Mouse (Mus musculus) adrenal gland, postnatal 25 days (tissue): ENCODE results near the gene Sgip1. TPM values are rescaled to one million over a fixed set of nuclear protein-coding genes. Genes with fewer than 3 reads are reported as not detected.

Experiments
- DNase-seq: peaks from one replicate; pipeline ENCODE4 v3.0.0; 2021; ENCODE audit warnings: mixed read lengths
- total RNA-seq: library from RNA; stranded (reverse); gene quantifications from 2 replicates; pipeline ENCODE4 v1.2.3, GENCODE M21; 2021

Gene Sgip1
- total RNA-seq, 1 experiment from 2014 or later = 8.0 TPM

DNA sequence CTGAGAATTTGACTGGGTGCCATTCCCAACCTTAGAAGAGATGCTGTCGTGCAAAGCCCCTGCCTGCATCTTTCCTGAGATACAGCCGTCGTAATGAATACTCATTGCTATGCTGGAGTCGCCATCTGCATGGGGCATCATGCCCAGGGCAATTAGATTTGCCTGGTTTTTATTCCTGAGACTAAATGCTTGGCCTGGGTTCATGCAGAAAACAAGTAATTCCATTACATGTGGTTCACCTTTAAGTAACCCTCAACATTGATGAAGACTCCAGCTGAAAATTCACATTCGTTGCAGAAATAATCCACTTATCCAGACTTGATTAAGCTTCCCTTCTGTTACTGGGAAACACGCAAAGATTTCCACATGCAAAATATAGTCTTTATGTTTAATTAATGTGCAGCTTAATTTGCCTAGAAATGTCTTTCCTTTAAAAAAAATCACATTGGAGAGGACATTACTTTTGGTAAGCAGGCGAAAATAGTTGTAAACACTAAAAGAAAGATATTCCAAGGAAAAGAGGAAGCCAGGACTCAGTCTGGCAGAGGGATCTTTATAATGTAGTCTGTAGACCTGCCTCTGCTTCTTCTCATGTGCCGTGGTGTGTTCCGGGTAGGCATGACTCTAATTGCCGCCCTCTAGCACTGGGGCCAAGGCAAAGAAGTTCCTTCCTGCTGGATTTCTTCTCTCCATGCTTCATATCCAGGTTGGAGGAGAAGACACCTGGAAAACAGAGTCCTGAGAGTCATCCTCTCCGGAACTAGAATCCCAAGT, 100.0 kb downstream of the Sgip1 start:
- no peak for DNase-seq

DNA sequence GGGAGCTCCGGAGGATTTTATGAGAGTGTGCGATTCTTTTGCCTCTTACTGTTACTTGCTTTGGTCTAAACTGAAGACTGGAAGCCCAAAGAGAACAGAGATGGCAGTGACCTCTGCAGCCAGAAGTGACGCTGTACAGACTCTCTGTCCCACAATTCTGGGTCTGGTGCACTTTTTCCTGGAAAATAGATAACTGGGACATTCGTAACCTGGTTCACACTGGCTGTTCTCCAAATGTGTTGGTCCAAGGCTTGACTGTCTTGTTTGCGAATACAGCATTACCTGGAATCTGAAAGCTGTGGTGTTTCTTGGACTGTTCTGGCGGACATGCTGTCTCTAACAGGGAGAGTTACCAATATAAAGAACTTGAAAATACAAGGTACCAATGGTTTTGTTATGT, 109.4 kb downstream of the Sgip1 start:
- no peak for DNase-seq

DNA sequence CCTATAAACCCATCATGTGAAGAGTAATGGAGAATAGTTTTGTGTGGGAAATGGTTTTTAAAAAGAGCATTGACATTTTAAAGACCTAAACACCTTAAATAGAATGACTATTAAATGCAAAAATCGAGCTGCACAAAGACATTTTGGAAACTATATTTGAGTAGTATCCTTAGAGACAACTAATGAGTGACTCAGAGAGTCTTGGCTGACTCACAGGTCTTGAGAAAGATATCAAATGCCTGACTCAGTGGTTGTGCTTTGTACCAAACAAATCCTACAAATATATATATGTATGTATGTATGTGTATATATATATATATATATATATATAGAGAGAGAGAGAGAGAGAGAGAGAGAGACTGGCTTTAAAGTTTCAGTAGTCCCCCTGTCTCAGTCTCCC, 110.1 kb downstream of the Sgip1 start:
- DNase-seq = no peak

DNA sequence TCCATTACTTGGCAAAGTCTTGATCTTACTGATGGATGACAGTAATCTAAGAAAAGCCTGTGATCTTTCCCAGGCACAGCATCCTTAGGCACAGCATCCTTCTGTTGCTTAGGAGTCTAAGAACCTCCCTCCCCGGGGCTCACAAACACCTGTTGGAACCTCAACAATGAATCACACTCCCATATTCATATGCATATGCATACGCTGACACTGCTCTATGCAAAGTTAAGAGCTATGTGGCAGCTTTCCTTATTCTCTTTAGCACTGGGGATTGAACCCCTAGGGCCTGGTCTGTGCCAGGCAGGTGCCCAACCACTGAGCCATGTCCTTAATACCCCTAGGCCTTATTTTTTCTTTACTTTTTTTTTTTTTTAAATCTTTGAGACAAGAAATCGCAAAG, 111.2 kb downstream of the Sgip1 start:
- DNase-seq = no peak

DNA sequence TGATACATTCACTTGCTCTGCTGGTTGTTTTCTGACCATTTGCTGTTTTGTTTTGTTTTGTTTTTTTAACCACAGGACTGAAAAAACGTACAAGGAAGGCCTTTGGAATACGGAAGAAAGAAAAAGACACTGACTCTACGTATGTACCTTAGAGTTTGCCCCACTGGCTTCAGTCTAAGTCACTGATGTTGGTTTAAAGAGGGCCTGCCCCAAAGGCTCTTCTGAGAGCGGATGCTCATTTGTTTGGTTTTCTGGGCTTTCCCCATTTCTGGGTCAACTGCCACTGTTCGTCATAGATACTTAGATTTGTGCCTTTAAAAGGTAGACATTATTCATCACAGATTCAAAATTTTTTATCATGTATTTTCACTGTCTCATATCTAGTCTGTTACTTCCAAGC, 111.7 kb downstream of the Sgip1 start:
- DNase-seq = no peak

DNA sequence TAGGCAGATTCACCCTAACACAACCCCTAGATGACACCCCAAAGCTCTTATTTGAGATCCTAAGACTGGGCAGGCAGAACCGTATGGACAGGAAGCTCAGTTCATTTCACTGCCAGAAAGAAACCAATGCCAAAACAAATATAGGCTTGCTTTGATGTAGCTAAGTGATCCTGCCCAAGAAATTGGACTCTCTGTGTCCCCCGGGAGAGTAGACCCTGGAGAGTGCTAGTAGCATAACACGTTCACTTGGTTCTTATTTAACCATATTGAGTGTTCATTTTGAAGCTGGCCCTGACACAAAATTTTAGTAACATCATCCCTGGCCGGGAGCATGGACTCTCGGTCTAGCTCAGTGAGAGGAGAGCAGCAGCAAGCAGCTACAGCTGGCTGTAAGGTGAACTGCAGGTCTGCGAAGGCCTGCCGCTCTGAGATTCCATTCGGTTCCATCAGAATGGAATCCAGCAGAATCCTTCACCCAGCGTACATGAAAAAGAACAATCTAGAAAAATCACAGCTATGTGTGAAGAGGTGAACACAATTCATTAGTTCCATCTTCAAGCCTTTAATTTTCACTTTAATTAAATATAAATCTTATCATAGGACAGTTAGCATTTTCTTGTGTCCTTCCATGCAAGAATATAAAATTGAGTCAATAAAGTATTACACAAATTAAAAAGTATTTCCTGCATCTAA, 112.4 kb downstream of the Sgip1 start:
- DNase-seq = no peak

DNA sequence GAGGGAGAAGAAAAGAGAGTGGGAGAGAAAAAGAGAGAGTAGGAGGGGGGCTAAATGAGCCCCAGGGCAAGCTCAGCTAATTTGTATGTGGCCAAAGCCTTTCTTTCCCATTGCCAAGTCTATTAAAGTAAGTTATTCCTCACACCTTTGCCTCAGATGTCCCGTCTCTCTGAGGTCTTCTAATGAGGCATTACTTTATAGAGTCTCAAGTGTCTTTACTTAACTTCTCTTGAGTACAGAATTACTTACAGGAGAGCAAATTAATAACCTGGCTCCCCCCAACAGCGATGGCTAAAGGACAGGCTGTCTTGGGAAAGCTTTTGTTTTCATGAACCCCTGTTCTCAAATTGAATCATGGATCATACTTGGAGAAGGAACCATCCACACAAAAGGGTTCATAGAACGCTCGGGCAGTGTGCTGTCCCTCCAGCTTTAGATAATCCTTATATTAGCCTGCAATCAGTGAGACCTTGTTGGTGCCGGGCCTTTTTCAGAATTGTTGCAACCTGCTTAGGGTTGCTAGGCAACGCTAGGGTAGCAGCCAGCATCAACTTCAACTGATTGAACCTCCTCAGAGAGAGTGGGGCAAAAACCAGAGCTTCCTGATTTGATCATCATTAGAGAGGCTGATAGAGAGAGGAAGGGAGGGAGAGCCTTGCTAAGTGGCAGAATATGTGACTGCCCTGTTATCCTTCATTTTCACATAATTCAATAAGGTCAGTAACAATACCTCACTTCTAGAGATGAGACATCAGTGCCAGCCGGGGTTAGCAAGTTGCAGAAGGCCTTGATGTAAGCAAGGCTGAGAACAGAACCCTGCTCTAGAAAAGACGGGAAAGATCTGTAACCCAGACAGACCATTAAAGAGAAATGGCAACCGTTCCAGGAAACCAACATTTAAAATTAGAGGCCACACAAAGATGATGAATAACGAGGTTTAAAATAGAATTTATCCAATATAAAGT, 114.1 kb downstream of the Sgip1 start:
- DNase-seq = no peak

DNA sequence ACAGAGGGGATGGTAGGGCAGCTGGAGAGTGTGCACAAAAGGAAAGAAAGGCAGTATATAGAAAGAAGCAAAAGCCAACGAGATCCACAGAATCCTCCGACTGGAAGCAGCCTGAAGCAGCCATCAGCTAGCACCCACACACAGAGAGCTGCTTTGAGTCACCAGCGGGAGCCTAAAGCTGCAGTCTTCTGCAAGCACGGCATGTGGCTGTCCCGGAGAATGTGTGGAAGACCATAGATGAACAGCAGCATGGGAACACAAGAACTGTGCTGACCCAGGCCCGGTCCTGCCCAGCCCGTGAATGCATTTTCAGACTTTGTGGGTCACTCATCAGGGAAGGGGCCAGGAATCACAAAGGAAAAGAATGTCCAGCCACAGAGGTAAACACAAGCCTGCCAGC, 115.0 kb downstream of the Sgip1 start:
- no peak for DNase-seq

DNA sequence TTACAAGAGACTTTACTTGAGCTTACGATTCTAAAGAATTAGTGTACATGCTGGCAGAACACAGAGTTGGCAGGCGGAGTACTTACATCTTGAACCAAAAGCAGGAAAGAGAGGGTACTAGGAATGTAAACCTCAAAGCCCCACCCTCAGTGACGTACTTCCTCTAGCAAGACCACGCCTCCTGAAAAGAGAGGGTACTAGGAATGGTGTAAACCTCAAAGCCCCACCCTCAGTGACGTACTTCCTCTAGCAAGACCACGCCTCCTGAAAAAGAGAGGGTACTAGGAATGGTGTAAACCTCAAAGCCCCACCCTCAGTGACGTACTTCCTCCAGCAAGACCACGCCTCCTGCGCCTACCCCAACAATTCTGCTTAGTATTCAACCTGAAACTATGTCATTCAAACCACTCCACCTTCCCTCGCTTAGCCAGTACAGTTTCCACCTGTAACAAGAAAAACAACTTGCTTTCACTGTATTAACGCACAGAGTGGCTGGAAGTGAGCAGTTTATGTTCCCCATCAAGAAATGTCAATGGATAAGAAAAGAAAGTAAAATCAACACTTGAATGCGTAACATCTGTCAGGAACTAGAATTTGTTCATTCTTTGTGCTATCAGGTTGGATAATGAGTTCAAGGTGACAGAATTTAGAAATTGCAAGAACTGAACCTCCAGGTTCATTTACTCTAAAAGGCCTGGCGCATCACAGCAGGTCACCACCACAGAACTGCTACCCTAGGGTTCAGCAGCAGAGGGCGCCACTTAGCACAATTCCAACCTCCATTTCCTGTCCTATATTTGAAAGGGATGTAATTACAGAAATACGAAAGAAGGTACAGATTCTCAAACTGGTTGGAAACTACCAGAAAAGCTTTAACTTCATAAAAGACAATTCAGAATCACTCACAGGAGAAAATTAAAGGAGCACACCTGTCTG, 118.4 kb downstream of the Sgip1 start:
- peak; percentile 24 for DNase-seq

DNA sequence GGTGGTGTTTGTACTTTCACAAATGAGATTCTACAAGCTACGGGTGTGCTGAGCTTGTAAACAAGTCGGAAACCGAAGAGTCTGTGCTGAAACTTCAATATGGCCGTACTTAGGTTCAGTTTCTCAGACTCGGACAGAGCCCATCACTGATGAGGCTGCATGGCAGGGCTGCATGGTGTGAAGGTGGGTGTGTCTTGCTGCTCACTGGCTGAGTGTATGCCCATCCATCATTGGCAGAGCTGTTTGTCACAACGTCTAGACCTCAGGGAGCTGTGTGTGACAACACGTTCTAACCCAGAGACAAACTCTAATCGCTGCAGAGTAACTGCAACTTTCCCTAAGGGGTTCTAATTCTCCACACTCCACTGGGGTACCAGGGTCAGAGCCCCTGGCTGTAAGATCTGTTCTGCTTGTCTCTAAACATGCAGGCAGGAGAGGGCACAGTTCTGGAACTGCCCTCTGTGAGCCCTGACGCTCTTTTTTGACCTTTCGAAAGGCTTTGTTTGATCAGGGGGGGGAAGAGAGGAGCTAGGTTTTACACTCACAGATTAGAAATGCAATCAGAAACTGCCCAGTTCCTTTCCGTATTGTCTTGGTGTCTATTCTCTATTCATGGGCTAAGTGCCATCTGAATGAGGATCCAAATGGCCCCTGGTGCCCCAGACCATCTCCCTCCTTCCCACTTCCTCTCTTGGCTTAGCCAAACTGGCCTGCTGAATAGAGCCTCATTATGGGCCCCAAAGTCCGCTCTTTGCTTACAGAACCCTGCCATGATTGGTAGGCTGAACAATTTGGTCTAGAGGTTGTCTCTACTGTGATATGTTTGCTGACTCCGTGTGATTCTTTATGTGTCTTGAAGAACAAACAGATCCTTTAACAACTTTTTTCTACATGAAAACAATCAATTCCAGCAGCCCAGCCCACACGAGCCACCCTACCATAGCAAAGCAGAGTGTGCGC, 121.9 kb downstream of the Sgip1 start:
- no peak for DNase-seq

DNA sequence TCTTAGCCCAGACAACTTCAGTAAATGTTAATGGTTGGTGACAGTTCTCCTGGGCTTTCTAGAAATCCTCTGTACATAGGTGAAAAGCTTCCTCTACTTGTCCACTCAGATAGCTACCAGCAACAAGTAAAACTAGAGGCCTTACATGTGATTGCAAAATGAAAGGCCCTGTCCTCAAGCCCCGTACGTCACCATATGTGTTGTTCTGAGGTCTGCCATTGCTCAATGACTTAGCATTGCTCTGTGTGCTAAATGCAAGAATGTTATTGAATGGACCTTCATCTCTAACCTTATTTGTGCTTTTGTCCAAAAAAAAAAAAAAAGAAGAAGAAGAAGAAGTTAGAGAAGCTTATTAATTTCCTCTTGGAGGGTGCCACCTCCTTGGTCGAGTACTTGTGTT, 125.4 kb downstream of the Sgip1 start:
- no peak for DNase-seq

DNA sequence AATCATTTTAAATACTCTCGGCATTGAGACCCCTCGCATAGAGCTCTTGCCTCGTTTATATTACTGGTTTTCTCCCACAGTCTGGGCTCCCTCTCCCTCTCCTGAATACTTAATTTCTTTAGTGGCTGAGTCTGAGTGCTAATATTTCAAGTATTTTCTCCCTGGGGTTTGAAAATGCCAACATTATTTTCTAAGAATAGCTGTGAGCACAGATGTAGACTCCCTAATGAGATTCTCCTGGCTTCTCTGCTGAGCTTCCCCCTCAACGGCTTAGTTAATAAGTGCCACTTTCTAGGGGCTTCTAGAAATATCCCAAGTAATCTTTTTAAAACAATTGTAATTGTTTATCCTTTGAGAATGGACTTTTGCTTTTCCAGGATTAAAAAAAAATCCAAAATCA, 130.2 kb downstream of the Sgip1 start:
- DNase-seq = no peak

DNA sequence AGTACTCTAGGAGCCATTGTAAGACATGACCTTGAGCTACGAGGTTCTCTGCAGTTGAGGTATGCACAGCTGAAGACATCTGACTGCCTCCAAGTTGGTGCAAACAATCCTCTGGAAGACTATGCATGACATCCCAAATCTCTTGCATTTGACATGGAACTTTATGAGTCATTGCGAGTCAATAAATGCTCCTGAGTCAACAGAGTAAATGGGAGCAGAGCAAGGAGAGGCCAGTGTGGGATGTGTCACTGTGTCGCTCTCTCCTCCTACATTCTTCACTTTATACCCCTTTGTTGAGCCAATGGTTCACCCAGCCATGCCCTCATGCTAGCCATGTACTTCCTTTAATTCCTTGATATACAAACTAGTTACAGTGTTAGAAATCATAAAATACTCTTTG, 142.0 kb downstream of the Sgip1 start:
- DNase-seq = no peak

DNA sequence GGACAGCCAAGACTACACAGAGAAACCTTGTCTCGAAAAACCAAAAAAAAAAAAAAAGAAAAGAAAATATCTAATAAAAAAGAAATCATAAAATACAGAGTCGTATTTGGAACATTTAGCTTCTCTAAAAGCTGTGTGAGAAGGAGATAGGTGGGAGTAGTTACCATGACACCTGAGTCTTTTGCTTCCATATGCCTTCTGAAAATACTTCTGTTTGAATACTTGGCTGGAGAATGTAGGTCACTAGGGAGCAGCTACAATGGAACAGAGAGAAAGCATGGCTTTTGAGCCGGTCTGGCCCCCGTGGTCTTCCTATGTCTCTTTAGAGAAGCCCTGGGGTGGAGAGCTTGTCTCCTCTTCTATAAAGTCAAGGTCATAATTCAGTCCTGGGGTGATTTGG, 143.1 kb downstream of the Sgip1 start:
- no peak for DNase-seq

DNA sequence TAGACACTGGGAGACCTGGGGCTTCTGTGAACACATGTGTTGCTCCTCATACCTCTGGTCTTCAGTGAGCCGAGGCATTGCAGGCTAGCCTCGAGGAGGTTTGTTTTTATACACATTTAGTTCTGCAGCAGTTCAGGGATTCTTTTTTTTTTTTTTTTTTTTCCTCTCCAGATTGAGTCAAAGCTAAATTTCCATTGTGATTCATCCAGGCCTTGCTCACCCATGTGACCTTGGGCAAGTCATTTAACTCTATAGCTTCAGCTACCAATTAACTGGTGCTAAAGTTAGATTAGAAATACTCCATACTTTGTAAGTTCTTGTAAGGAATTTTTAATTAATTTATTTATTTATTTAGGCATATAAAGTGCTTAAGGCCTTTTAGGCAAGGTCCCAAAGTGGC, 145.4 kb downstream of the Sgip1 start:
- DNase-seq = no peak

DNA sequence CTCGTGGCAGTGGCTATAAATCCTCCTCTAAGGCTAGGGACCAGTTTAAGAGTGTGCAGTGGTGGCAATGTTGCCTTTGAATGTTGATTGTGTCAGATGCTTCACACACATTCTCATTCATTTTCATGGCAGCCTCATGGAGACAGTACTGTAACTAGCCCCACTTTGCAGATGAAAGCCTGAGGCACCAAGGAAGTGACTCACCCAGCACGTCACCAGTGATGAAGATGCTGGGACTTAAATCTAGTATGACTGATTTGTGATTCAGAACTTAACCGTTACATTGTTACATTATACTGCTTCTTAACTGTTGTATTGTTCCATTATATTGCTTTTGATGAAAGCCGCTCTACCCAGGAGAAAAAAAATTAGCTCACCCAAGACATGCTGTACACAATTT, 145.8 kb downstream of the Sgip1 start:
- DNase-seq = peak; percentile 16

DNA sequence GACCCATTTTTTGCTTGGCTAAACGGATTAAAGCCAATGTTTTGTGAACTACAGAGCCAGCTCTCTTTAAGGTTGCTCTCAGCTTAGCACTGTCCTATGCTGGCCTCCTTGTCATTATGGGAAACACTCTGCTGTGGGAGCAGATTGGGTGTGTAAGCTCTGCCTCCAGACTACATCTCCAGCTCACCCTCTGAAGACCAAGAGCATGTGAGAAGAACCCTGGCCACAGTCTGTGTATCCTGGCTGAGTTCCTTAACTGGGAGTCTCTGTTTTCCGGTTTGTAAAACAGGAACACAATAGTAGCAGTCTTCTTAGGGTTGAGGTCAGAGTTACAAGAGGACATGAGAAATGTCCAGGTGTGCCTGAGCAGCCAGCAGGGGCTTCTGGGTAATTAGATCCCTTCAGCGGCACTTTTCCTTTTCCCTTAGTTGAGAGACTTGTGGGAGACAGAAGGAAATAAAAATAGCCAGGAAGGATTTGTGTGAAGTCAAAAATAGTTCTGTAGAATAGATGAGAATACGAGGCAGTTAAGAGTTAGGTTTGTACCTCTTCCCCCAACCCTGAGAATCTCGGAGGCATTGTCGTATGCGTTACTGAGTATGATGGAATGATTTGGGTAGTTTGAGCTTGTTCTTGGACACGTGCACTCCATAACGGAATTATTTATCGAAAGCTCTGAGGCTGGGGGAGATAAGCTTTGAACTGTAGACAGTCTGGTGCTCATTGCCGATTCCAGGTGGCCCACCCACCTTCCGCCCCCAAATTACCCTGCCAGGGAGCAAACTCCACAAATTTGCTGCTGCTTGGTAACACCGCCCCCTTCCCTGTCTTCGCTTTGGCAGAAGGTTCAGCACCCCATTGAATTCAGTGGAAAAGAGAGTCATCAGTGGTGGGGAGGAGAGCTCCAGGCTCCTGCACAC, 146.9 kb downstream of the Sgip1 start:
- DNase-seq = no peak

DNA sequence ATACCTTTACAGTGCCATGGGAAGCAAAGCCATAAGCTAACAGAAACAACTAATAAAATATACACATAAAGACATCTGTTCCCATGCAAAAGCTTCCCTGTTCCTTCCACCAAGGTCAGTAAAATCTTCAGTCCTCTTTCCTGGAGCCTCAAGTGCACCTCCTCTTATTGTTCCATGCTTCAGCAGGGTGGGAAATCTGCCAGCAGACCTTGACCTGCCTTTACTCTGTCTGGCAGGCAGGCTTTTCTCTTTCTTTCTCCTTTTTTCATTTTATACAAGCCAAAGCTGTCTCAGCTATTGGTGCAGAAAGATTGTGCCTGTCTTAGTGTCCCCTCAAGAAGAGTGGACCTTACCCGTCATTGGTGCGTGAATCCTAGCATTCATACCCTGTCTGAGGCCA, 154.8 kb downstream of the Sgip1 start:
- DNase-seq = no peak

DNA sequence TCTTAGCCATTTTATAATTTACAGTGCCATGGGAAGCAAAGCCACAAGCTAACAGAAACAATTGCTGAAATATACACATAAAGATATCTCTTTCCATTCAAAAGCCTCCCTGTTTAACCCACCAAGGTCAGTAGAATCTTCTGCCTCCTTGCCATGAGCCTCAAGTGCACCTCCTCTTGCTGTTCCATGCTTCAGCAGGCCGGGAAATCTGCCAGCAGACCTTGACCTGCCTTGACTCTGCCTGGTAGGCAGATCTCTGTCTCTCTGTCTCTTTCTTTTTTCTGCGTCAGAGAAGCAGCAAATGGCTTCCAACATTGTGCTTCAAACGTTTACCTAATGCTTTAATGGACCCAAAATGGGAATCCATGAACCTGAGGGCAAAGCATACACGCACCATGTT, 157.9 kb downstream of the Sgip1 start:
- peak; percentile 65 for DNase-seq
